Mouse (Mus musculus): Measurements from ENCODE around the gene Ccr4. TPM values are rescaled to one million over a fixed set of nuclear protein-coding genes. Genes with fewer than 3 reads are reported as not detected.

Ccr4 gene
- polyA plus RNA-seq (2014; fragmentation: Illumina TruSeq; extraction: RNeasy Lipid Tissue Mini Kit (QIAGEN cat#74804); ENCODE audit: low read depth, low replicate concordance), result not detected

DNA sequence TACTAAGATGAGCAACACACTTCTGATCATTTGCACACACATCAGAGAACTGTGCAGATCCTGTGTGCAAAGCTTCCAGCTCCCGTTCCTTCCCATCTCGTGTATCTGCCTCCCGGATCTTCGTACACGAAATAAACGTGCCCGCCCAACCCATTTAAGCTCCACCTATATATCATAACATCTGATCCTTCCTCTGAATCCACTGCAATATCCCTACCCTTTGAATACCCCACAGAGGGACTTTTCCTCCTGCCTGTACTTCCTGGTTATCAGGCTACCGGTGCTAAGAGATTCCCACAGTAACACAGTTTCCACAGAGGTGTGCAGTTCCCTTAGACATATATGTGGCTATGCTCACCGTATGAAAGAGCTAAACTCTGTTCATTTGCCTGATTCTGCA lies at the start of gene Ccr4:
TSS of gene Ccr4 (minus strand) at position 101 of the 400 bp plus-strand sequence.

DNA sequence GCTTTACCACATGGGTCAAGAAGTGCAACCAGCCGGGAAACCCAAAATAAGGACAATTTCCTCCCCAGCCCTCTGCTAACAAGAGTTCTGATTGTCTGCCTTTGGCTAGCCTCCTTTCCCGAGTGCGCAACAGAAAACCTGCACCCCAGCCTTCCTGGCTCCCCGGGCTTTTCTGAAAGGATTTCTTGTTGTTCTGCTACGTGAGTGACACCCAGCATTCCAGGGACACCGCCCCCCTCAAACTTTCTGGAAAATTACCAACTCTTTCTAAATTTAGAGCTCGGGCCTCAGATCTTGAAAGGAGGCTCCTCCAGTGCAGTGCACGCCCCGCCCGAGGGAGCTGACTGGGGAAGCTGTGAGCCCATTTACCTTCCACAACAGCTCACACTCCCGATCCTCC lies 10.6 kb upstream of the Ccr4 start, which contains the start of gene C130032M10Rik:
TSS of gene C130032M10Rik (plus strand) at position 334 of the 400 bp plus-strand sequence.

Other genes with a start within 250 kb of the Ccr4 start
- gene Bcl2a1c, start 174.8 kb downstream of the Ccr4 start, polyA plus RNA-seq (2014; fragmentation: Illumina TruSeq; extraction: RNeasy Lipid Tissue Mini Kit (QIAGEN cat#74804); ENCODE audit: low read depth, low replicate concordance), result not detected
- gene Crtap, start 114.2 kb downstream of the Ccr4 start, polyA plus RNA-seq (2014; fragmentation: Illumina TruSeq; extraction: RNeasy Lipid Tissue Mini Kit (QIAGEN cat#74804); ENCODE audit: low read depth, low replicate concordance), result 47.1 TPM
- 16.0 TPM for gene Glb1, start 103.8 kb downstream of the Ccr4 start, polyA plus RNA-seq (2014; fragmentation: Illumina TruSeq; extraction: RNeasy Lipid Tissue Mini Kit (QIAGEN cat#74804); ENCODE audit: low read depth, low replicate concordance)
- gene Tmppe, start 103.8 kb downstream of the Ccr4 start, polyA plus RNA-seq (2014; fragmentation: Illumina TruSeq; extraction: RNeasy Lipid Tissue Mini Kit (QIAGEN cat#74804); ENCODE audit: low read depth, low replicate concordance), result 2.5 TPM
- not detected for gene C130032M10Rik, start 10.8 kb upstream of the Ccr4 start, polyA plus RNA-seq (2014; fragmentation: Illumina TruSeq; extraction: RNeasy Lipid Tissue Mini Kit (QIAGEN cat#74804); ENCODE audit: low read depth, low replicate concordance)
- not detected for gene Trim71, start 59.5 kb upstream of the Ccr4 start, polyA plus RNA-seq (2014; fragmentation: Illumina TruSeq; extraction: RNeasy Lipid Tissue Mini Kit (QIAGEN cat#74804); ENCODE audit: low read depth, low replicate concordance)
- 27.2 TPM for gene Cnot10, start 135.3 kb upstream of the Ccr4 start, polyA plus RNA-seq (2014; fragmentation: Illumina TruSeq; extraction: RNeasy Lipid Tissue Mini Kit (QIAGEN cat#74804); ENCODE audit: low read depth, low replicate concordance)
- 47.1 TPM for gene Dync1li1, start 183.9 kb upstream of the Ccr4 start, polyA plus RNA-seq (2014; fragmentation: Illumina TruSeq; extraction: RNeasy Lipid Tissue Mini Kit (QIAGEN cat#74804); ENCODE audit: low read depth, low replicate concordance)
- 25.8 TPM for gene Cmtm6, start 226.2 kb upstream of the Ccr4 start, polyA plus RNA-seq (2014; fragmentation: Illumina TruSeq; extraction: RNeasy Lipid Tissue Mini Kit (QIAGEN cat#74804); ENCODE audit: low read depth, low replicate concordance)

Data from heart, adult 10 weeks (tissue).